Mouse (Mus musculus) cerebellum, adult 2 months (tissue): ENCODE data around the gene Gnao1. TPM values are rescaled to one million over a fixed set of nuclear protein-coding genes. Genes with fewer than 3 reads are reported as not detected.

ENCODE experiments used
- DNase-seq, 2 experiments: peaks; one replicate each; pipeline ENCODE4 v3.0.0; 2021
- H3K27ac ChIP-seq: fragments of 200-500 bp; 2 replicates; pipeline ENCODE4 v1.5.1; 2012; ENCODE audit warnings: low read length, control low read depth, inconsistent platforms; ENCODE audit not compliant: insufficient read depth
- H3K27me3 ChIP-seq: fragments of 200-500 bp; 2 replicates; pipeline ENCODE4 v1.6.1; 2012; ENCODE audit warnings: inconsistent platforms, mild to moderate bottlenecking, low read length, moderate library complexity; ENCODE audit not compliant: control insufficient read depth, insufficient read depth
- H3K4me1 ChIP-seq: fragments of 200-500 bp; 2 replicates; pipeline ENCODE4 v1.6.1; 2011; ENCODE audit warnings: low read length; ENCODE audit not compliant: control insufficient read depth, insufficient read depth
- H3K4me3 ChIP-seq: fragments of 200-500 bp; replicated peaks from 2 replicates; pipeline ENCODE3; 2011; ENCODE audit warnings: mild to moderate bottlenecking, low read depth, low read length, control low read depth; ENCODE audit not compliant: insufficient read depth
- CTCF ChIP-seq: fragments of 200-500 bp; IDR thresholded peaks from 2 replicates; pipeline ENCODE4 v1.5.1; 2011; ENCODE audit warnings: low read depth, mild to moderate bottlenecking, control low read depth, low read length, moderate library complexity, borderline replicate concordance; ENCODE audit not compliant: insufficient read depth
- POLR2A ChIP-seq: fragments of 200-500 bp; IDR thresholded peaks from 2 replicates; pipeline ENCODE4 v1.6.1; 2011; ENCODE audit warnings: low read length, control low read depth, borderline replicate concordance; ENCODE audit not compliant: insufficient read depth
- WGBS: fragments of 180-500 bp; shearing (Covaris S2); methylation state at CpG from one replicate; pipeline ENCODE4 v1.1.7; 2018; 5-methylcytosine and 5-hydroxymethylcytosine counted together
- polyA plus RNA-seq: library from polyadenylated mRNA; depleted of rRNA; stranded (reverse); fragments of >200 nt; gene quantifications from 2 replicates; pipeline ENCODE4 v1.2.3, GENCODE M21; 2012

The Gnao1 gene
- polyA plus RNA-seq, 1 experiment, result 345 TPM

- 7% methylated on average over 4 of the region's 4 CpGs for WGBS
- Histone ChIP-seq H3K4me1 (peaks cover 25% of the 10 kb centered on the region), H3K4me3 (no peak overlapping the region), H3K27ac (peak overlapping the region; percentile 17; the same call in 1 of the 2 replicates), H3K27me3 (no peaks in the 10 kb centered on the region)
- TF ChIP-seq CTCF (peak; percentile 52; the same call in 1 of the 2 replicates), POLR2A (no peak)
- peak; percentile 66 to 79 for DNase-seq
These were observed 131.9 kb downstream of the Gnao1 start for GRCm38 (mm10) chr8:93941636-93942054.

- 83% methylated on average over 4 of the region's 4 CpGs for WGBS
- Histone ChIP-seq H3K27ac (no peak overlapping the region; the same call in 1 of the 2 replicates), H3K4me3 (no peak overlapping the region), H3K27me3 (no peaks in the 10 kb centered on the region), H3K4me1 (peaks cover 30% of the 10 kb centered on the region)
- DNase-seq, result no peak
- TF ChIP-seq CTCF, result no peak
- no peak for TF ChIP-seq POLR2A
These were observed 136.0 kb downstream of the Gnao1 start for GRCm38 (mm10) chr8:93945781-93946180.

GRCm38 (mm10) chr8:93946397-93946796 is 136.6 kb downstream of the Gnao1 start:
- Histone ChIP-seq H3K4me1 (peaks cover 30% of the 10 kb centered on the region), H3K4me3 (no peak overlapping the region), H3K27me3 (no peaks in the 10 kb centered on the region), H3K27ac (no peak overlapping the region)
- no peak for DNase-seq
- 100% methylated on average over 1 of the region's 1 CpGs for WGBS
- TF ChIP-seq POLR2A (no peak), CTCF (no peak)

- WGBS, result 12% methylated on average over 14 of the region's 14 CpGs
- DNase-seq, result peak; percentile 69 to 70
These were observed 140.4 kb downstream of the Gnao1 start for GRCm38 (mm10) chr8:93950133-93950532.

GRCm38 (mm10) chr8:93952511-93952910 is 142.7 kb downstream of the Gnao1 start:
- no peak for DNase-seq
- WGBS, result 57% methylated on average over 9 of the region's 9 CpGs
- Histone ChIP-seq H3K27me3 (no peaks in the 10 kb centered on the region), H3K27ac (no peak overlapping the region), H3K4me3 (no peak overlapping the region), H3K4me1 (peaks cover 54% of the 10 kb centered on the region)
- TF ChIP-seq CTCF (no peak), POLR2A (no peak)

More at GRCm38 (mm10) chr8:93950133-93950532, 140.4 kb downstream of the Gnao1 start:
- Histone ChIP-seq H3K27me3 (no peaks in the 10 kb centered on the region), H3K27ac (peak overlapping the region; percentile 5), H3K4me3 (no peak overlapping the region), H3K4me1 (peaks cover 37% of the 10 kb centered on the region)
- TF ChIP-seq CTCF (no peak), POLR2A (no peak)

- no peak for TF ChIP-seq POLR2A
- no peak for TF ChIP-seq CTCF
- H3K27ac ChIP-seq, result no peak overlapping the region
- H3K4me3 ChIP-seq, result no peak overlapping the region
- no peak for DNase-seq
- no peaks in the 10 kb centered on the region for H3K27me3 ChIP-seq
- WGBS, result 50% methylated on average over 9 of the region's 9 CpGs
- H3K4me1 ChIP-seq, result peaks cover 56% of the 10 kb centered on the region
These were observed 148.6 kb downstream of the Gnao1 start for GRCm38 (mm10) chr8:93958402-93958801.

GRCm38 (mm10) chr8:93960909-93961308 is 151.1 kb downstream of the Gnao1 start:
- Histone ChIP-seq H3K4me3 (no peak overlapping the region), H3K27ac (no peak overlapping the region), H3K27me3 (no peaks in the 10 kb centered on the region), H3K4me1 (peaks cover 59% of the 10 kb centered on the region)
- DNase-seq, result no peak
- 29% methylated on average over 6 of the region's 6 CpGs for WGBS
- no peak for TF ChIP-seq POLR2A
- TF ChIP-seq CTCF, result no peak

- Histone ChIP-seq H3K27me3 (no peaks in the 10 kb centered on the region), H3K27ac (no peak overlapping the region), H3K4me3 (no peak overlapping the region), H3K4me1 (peaks cover 19% of the 10 kb centered on the region)
- TF ChIP-seq CTCF, result no peak
- TF ChIP-seq POLR2A, result no peak
- DNase-seq, result no peak
- WGBS, result 80% methylated on average over 6 of the region's 6 CpGs
These were observed 158.5 kb downstream of the Gnao1 start for GRCm38 (mm10) chr8:93968293-93968692.
